Mouse (Mus musculus): Measurements from ENCODE around the gene Folr2.

The Folr2 gene

DNA sequence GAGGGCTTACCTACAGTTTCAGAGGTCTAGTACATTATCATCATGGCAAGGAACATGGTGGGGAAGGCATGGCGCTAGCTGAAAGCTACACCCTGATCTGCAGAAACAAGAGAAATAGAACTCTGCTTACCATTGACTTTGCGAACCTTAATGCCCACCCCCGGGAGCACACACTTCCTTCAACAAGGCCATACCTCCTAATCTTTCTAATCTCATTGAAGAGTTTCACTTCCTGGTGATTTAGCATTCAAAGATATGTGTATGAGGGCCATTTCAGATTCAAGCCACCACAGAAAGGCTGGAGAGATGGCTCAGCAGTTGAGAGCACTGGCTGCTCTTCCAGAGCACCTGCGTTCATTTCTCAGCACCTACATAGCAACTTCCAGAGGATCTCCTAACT lies at the start of gene Folr2:
TSS of gene Folr2 (minus strand) at position 101 of the 400 bp plus-strand sequence.
- in situ Hi-C loops (cut with MboI, MseI), result no loop called here

DNA sequence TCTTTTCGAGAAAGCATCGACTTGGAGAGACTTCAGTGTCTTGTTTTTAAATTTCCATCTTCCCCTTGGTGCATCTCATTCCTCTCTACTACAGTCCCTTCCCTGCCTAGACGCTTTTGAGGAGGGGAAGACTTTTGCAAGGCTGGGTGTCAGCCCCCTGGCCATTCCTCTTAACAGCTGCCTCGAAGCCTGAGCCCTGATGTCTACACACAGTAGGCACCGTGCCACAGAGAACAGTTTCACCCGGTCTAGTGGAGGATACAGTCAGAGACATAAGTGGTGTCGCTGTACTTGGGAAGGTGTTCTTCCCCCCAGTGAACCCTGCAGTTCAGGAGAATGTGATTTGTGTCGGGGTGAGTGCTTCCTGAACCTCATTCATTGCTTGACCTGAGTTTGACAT lies 49.7 kb upstream of the Folr2 start:
- in situ Hi-C loops (cut with MboI, MseI), result no loop called here

- in situ Hi-C loops (cut with MboI, MseI), result no loop called here
Observed at GRCm38 (mm10) chr7:101906287-101906681, 49.3 kb upstream of the Folr2 start, which contains the start of gene Tomt. Gene Tomt (minus strand): TSS chr7:101906359.

- in situ Hi-C loops (cut with MboI, MseI), result no loop called here
Observed at GRCm38 (mm10) chr7:101905561-101906286, 48.7 kb upstream of the Folr2 start, which contains the start of gene Lamtor1. Gene Lamtor1 (plus strand): TSS chr7:101905904.

DNA sequence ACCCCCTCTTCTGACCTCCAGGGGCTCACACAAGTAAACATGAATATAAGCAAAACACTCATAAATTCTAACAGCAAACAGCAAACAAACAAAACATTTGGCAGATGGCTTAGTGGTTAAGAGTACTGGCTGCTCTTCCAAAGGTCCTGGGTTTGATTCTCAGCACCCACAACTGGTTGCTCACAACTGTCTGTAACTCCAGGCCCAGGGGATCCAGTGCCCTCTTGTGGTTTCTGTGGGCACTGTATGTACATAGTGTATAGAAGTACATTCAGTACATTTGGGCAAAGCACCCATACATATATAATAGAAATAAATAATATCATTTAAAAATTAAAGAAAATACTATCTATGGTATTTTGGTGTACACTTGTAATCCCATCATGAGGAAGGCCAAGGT lies 45.9 kb upstream of the Folr2 start:
- in situ Hi-C loops (cut with MboI, MseI), result no loop called here

- in situ Hi-C loops (cut with MboI, MseI), result no loop called here
Observed at GRCm38 (mm10) chr7:101901969-101902368, 45.0 kb upstream of the Folr2 start.

DNA sequence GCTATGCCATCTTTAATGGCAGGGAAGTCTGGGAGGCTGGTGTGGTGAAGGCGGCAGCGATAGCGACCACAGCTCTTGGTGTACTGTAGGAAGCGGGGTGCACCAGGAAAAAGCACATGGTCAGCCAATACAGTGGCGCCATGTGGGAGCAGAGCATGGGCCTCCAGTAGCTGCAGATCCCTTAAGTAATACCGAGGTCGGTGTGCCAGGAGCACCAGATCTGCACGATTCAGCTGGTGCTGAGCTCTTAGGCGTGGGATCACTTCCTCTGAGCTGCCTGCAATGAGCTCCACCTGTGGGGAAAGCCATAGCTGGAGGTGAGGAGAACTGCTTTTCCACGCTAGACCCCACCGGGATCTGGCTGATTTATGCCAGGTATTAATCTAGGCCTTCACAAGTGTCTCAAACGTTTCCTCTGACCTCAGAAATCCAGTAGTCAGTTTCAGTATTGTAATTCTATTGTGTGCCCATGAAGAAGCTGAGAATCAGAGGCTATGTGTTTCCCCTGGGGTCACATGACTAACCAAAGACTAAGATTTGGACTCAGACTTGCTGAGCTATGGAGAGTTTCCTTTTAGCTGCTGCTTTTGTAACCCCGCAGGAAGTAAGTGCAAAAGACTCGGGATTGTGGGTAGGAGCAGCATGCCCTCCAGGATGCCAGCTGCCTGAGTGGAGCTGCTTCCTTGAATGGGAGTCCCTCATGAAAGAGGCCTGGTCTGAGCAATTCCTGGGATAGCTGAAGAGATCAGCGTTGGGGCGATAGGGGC lies 43.5 kb upstream of the Folr2 start:
- in situ Hi-C loops (cut with MboI, MseI), result no loop called here

- in situ Hi-C loops (cut with MboI, MseI), result loop anchor here (10.0 kb wide), 1 partner anchor 1192 kb away; the partner anchor contains the start of gene Fam168a
Observed at GRCm38 (mm10) chr7:101896104-101897066, 39.4 kb upstream of the Folr2 start.

GRCm38 (mm10) chr7:101895695-101896094 lies 38.7 kb upstream of the Folr2 start:
- in situ Hi-C loops (cut with MboI, MseI), result loop anchor here (10.0 kb wide), 1 partner anchor 1191 kb away; the partner anchor contains the start of gene Fam168a

DNA sequence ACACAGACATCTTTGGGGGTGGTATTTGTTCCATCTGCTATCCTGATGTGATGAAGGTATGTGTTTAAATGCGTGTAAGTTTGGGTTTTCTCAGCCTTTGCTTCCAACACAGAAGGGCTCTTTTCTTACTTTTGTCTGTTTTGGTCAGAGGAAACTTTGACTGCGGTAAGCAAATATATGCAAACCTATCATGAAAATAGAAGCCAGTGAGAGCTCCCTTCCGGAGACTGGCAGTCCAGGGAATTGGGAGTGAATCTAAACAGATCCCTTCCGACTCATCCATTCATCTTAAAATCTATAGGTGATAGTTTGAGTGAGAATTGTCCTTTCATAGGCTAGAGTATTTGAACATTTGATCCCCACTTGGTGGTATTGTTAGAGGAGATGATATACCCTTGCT lies 31.5 kb upstream of the Folr2 start:
- in situ Hi-C loops (cut with MboI, MseI), result loop anchor here (5.0 kb wide), 1 partner anchor 36 kb away; no protein-coding TSS in a partner anchor

DNA sequence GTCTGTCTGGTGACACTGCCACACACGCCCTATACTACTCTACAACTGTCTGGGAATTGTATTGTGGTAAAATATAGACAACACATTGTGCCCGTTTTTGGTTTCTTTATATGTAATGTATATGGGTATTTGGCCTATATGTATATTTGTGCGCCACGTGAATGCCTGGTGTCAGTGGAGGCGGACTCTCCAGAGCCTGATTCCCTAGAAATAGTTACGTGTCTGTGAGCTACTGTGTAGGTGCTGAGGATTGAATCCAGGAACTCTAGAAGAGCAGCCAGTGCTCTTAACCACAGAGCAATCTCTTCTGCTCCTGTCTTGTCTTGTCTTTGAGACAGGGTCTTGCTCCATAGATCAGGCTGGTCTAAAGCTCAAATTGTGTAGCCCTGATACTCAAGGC lies 29.3 kb upstream of the Folr2 start:
- in situ Hi-C loops (cut with MboI, MseI), result loop anchor here (5.0 kb wide), 1 partner anchor 34 kb away; no protein-coding TSS in a partner anchor

GRCm38 (mm10) chr7:101884160-101884559 lies 27.2 kb upstream of the Folr2 start:
- in situ Hi-C loops (cut with MboI, MseI), result no loop called here

- in situ Hi-C loops (cut with MboI, MseI), result no loop called here
Observed at GRCm38 (mm10) chr7:101882413-101883154, 25.6 kb upstream of the Folr2 start.

GRCm38 (mm10) chr7:101880855-101881254 lies 23.9 kb upstream of the Folr2 start:
- in situ Hi-C loops (cut with MboI, MseI), result no loop called here

GRCm38 (mm10) chr7:101875978-101876377 lies 19.0 kb upstream of the Folr2 start:
- in situ Hi-C loops (cut with MboI, MseI), result no loop called here

DNA sequence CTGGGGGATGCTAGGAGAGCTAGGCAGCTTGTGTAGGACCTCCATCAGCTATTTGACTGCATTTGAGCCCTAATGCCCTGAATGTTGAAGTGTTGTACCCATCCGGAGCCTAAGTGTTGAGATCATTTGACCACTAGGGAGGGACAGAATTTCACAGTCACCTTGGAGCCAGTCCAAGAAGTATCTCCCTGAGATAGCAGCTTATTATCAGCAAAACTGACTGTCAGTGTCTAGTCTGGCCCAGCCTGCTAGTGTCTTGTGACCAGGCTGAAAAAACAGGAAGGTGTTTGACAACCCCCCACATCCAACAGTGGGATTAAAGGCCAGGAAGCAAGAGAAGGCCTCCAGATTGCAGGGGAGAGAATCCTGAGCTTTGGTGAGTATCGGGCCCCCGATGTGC lies 14.3 kb upstream of the Folr2 start:
- in situ Hi-C loops (cut with MboI, MseI), result loop anchor here (5.0 kb wide), 1 partner anchor 59 kb away; no protein-coding TSS in a partner anchor

- in situ Hi-C loops (cut with MboI, MseI), result loop anchor here (5.0 kb wide), 1 partner anchor 58 kb away; no protein-coding TSS in a partner anchor
Observed at GRCm38 (mm10) chr7:101870629-101871028, 13.6 kb upstream of the Folr2 start, which contains the start of gene Folr1. Gene Folr1 (minus strand): TSS chr7:101870788.

- in situ Hi-C loops (cut with MboI, MseI), result no loop called here
Observed at GRCm38 (mm10) chr7:101869163-101869500, 12.1 kb upstream of the Folr2 start.

GRCm38 (mm10) chr7:101868241-101869162 lies 11.5 kb upstream of the Folr2 start:
- in situ Hi-C loops (cut with MboI, MseI), result no loop called here

Measured in T-helper 2 cell (primary cell).